Mouse (Mus musculus) small intestine, adult 2 months (tissue): Measurements from ENCODE around the gene Ptdss2.

Source experiments
- CTCF ChIP-seq: fragments of 200-500 bp; IDR thresholded peaks from 2 replicates; pipeline ENCODE4 v1.5.1; 2012; ENCODE audit warnings: low read depth, mild to moderate bottlenecking, control low read depth, inconsistent platforms, low read length, moderate library complexity, mixed read lengths; ENCODE audit not compliant: insufficient replicate concordance, insufficient read length; ENCODE audit errors: extremely low read depth
- POLR2A ChIP-seq: fragments of 200-500 bp; IDR thresholded peaks from 2 replicates; pipeline ENCODE4 v1.6.1; 2012; ENCODE audit warnings: low read depth, mild to moderate bottlenecking, control low read depth, inconsistent platforms, low read length, moderate library complexity

- TF ChIP-seq CTCF (no peak), POLR2A (no peak)
These were observed 75.9 kb downstream of the Ptdss2 start for GRCm38 (mm10) chr7:141198121-141198520.
